Mouse (Mus musculus) hindbrain, embryonic 14.5 days (tissue): ENCODE results near the gene Snca. TPM values are rescaled to one million over a fixed set of nuclear protein-coding genes. Genes with fewer than 3 reads are reported as not detected.

Experiments
- polyA plus RNA-seq: library from polyadenylated mRNA; unstranded; fragments of >200 nt; fragmentation: Nextera tagmentation; extraction: Ambion mirVana; gene quantifications from 2 replicates; pipeline ENCODE4 v1.2.1, GENCODE M21; 2014

Snca gene
- polyA plus RNA-seq, 1 experiment from 2014 or later = 235 TPM

Other genes with a start within 250 kb of the Snca start
- 3.7 and 4.2 TPM in 2 replicates for gene Mmrn1, start 95.1 kb upstream of the Snca start, polyA plus RNA-seq